Mouse (Mus musculus): ENCODE data around the gene Il20rb.

DNA sequence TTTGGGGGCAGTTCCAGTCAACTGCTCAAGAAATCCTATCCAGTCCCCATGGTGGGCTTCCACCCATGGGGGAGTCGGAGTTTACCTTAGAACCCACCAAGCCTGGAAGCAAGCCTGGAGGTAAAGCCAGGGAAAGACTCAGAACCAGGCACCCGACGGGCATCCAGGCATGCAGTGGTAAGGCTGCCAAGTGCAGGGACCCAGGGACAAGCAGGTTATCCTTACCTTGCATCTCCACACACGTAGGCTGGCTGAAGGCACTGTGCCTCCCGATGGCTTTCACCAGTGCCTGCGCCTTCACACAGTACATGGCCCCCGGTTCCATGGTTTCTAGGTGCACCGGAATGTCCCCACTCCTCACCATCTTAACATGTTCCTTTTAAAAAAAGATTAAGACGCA, 20.6 kb downstream of the Il20rb start:
- no peak for TF ChIP-seq GATA1 (IDR thresholded peaks at IDR 0.05; ENCODE audit: low read length)
- no peak for TF ChIP-seq TAL1 (IDR thresholded peaks at IDR 0.05; ENCODE audit: low read length)
